Mouse (Mus musculus): ENCODE data around the gene Ffar2. TPM values are rescaled to one million over a fixed set of nuclear protein-coding genes. Genes with fewer than 3 reads are reported as not detected.

Ffar2 gene
- polyA plus RNA-seq, 1 experiment: 0.55 TPM

DNA sequence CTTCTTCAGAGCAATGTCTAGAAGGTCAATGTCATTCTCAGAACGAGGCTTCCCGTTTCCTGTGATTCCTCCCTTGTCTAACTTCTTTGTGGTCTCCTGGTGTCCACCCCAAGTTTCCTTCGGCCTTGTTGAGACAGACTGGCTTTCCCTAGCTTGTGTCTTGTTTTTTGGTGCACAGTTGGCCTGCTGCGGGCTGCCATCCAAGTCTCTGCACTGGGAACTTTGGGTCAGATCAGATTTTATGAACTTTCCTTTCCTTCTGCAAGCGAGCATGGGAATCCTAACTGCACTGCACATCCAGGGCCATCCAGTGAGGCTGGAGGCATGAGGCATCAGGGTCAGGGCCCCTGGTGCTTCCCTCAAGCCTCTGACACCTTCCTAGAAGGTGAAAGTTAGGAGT is 2.0 kb downstream of the Ffar2 start:
- DNase-seq (ENCODE audit: low spot score): no peak

DNA sequence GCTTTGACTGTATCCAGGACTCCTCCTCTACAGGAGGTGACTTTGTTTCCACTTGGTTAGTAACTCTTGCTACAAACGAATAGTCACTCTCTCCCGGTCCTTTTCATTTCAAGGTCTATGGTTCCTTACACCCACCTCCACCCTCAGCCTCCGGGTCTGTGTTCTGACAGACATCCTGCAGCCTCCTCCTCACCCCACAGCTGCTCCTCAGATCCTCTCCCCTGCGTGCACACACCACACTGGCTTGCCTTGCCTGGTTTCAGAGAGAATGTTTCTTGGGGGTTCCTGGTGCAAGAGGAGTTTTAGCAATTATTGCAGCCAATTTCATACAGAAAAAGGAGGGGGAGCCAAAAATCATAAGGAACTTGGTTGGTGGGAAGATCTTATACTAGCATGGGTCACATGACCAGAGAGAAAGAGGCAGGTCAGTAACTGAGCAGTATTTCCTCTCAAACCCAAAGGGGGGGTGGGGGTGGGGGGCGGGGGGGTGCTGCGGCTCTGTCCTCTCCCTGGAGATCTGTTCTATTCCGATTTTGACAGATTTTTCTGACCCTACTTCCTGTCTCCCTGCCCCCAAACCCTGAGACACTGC is 2.6 kb downstream of the Ffar2 start:
- DNase-seq (ENCODE audit: low spot score): no peak

- DNase-seq (ENCODE audit: low spot score): no peak
These were observed 3.4 kb downstream of the Ffar2 start for GRCm38 (mm10) chr7:30820131-30820530.

GRCm38 (mm10) chr7:30812291-30812807 is 11.2 kb downstream of the Ffar2 start:
- DNase-seq (ENCODE audit: low spot score): no peak

DNA sequence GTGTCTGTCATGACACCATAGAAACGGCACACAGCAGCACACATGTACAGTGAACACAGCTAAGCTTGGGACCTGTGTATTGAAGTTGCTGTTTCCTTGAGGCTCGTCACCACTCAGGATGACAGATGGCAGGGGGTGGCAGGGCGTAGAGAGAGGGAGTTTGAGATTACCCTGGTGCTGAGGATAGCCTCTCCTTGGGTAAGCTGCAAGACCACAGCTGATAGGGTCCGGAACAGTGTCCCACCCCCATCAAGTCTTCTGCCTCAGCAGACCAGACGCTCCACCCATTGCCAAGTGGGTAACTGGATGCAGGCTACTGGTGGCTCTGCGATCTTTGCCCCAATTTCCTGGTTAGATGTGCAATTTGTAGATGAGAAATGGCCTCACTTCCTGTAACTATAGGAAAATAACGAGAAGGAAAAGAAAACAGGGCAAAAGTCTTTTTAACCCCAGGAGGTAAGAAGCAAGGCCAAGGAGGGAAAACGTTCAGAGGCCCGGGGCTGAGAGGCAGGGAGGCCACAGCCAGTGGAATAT is 11.8 kb downstream of the Ffar2 start:
- no peak for DNase-seq (ENCODE audit: low spot score)

DNA sequence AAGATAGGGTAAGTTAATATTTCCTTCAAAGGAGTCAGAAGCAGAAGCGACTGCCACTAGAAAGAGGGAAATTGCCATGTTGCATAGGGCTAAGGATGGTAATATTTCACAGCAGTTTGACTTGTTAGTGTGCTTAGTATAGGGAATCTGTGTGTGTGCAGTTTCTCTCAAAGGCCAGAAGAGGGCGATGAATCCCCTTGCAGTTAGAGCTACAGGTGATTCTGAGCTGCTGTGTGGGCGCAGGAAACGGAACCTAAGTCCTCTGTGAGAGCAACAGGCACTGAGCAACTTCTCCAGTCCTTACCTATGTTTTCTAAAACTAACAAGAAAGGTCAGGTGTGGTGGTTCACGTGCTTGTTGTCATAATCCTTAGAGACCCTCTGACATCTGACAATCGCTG is 13.3 kb downstream of the Ffar2 start:
- DNase-seq (ENCODE audit: low spot score): no peak

DNA sequence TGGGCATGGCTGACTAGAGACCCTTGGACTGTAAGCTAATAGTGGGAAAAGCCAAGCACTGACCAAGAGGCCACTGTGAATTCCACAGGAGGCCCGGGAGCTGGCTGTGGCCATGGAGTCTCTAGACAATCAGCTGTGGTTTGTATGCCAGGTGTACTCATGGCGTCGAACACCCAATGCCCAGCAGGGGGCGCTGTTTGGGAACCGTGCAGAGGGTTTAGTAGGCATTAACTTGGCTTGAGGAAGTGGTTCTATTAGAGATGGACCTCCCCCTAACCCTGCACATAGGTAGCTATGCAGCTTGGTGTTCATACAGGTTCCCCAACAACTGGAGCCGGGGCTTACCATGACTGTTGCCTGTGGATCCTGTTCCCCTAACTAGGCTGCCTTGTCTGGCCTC is 17.7 kb downstream of the Ffar2 start:
- DNase-seq (ENCODE audit: low spot score): no peak

DNA sequence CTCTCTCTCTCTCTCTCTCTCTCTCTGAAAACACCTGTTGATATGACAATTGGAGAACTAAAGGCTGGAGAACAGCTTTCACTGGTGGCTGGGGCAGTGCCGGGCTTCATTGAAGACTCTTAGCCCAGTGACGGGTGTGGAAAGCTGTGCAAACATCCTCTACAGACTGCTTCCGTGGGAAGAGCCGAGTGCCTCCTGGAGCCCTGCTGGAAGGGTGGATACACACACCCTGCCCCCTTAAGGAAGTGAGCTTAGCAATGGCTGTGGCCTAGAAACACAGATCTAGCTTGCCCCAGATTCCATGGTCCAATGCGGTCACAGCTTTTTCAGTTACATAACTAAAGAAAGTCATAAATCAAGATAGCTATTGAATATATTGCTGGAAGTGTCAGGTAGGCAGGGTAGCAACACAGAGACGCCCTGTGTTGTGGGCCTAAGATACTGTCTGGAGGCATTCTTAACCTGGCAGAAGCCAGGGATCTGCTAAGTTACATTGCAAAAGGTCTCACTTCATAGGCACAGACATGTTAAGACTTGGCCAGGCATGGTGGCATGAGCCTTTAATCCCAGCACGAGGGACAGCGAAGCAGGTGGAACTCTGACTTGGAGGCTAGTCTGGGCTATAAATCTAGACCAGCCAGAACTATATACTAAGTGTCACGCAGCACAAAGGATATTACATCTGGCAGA is 19.4 kb downstream of the Ffar2 start:
- DNase-seq (ENCODE audit: low spot score): no peak

GRCm38 (mm10) chr7:30803256-30803655 is 20.3 kb downstream of the Ffar2 start:
- no peak for DNase-seq (ENCODE audit: low spot score)

- no peak for DNase-seq (ENCODE audit: low spot score)
These were observed 22.9 kb downstream of the Ffar2 start for GRCm38 (mm10) chr7:30800653-30801052.

DNA sequence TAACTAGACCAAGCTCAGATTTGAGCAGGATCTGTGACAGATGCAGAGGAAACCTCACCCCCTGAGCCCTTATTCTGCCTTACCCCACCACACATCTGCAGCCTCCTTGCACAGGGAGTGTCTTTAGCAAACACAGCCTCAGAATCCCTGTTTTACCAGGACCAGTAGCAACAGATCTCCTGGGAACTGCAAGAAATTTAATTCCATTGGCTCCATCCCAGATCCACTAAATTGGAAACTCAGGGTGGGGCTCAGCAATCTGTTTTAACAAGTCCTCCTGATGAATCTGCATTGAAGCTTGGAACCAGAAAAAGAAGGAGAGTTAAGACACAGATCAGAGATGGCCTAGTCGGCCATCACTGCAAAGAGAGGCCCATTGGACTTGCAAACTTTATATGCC is 26.8 kb downstream of the Ffar2 start:
- no peak for DNase-seq (ENCODE audit: low spot score)

DNA sequence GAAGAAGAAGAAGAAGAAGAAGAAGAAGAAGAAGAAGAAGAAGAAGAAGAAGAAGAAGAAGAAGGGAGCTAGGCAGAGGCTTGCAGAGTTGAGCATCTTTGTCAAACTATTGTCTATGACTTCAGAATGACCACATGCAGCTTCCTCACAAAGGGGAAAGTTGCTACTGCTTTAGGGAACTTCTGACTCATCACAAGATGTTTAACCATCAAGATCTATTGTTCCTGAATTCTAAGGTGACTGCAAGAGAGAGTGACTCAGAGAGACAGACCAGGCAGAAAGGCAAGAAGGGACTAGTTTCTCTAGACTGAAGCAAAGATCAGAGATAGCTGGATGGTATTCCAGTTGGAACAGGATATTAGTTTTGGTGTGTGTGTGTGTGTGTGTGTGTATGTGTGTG is 28.7 kb downstream of the Ffar2 start:
- DNase-seq (ENCODE audit: low spot score): no peak

GRCm38 (mm10) chr7:30791921-30792320 is 31.7 kb downstream of the Ffar2 start:
- no peak for DNase-seq (ENCODE audit: low spot score)

DNA sequence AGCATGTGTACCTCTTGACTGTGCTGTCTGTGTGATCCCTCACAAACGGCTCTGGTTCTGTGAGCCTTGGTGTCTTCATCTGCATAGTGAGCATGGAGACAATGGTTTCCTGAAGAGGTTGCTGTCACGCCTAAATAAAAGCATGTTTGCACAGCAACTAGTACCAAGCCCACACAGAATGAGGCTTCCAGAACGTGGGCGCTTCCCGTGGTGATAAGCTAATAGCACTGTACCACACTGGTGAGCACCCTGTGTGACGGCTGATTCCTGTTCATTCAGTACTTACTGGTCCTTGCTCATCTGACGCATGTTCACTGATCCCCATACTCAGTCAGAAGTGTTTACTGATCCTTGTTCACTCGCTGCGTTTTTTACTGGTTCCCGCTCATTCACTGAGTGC is 33.4 kb downstream of the Ffar2 start:
- no peak for DNase-seq (ENCODE audit: low spot score)

- DNase-seq (ENCODE audit: low spot score): no peak
These were observed 36.1 kb downstream of the Ffar2 start, which contains the start of gene Krtdap for GRCm38 (mm10) chr7:30787377-30788022. Gene Krtdap, plus strand, starts transcription at chr7:30787896.

DNA sequence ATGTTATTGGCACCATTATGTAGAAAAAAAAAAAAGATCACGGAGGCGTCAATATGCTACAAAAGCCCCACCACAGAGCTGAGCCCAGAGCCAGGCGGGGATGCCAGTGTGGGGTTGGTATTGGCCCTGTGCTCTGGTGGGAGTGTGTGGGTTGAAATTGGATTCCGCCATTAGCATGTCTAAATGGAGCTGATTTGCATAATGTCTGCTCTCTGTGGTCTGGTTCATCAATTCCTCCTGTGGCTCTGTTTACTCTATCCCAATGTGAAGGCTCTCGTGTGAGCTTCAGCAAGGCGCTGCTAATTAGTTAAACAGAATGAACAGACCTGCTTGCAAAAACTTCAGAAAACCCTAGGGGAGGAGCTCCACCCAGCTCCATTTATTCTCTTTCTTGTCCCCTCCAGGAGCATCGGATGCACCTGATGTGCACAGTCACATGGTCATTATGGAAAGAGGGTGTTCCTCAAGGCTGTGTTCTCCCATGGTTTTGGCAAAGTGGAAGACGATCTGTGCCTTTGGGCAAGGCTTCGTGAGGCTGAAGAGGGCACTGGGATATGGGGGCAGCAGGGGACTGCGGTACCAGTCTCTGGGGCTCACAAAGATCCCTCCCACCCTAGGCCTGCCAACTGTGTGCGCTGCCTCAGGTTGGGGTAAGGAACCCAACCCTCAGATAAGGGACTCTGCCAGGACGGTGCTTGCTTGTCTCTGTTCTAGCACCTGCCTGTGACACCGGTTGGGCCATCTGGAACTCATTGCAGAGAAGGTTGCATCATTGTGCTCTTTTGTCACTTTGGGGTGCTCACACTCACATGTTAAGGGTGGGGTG is 37.6 kb downstream of the Ffar2 start:
- DNase-seq (ENCODE audit: low spot score): no peak

DNA sequence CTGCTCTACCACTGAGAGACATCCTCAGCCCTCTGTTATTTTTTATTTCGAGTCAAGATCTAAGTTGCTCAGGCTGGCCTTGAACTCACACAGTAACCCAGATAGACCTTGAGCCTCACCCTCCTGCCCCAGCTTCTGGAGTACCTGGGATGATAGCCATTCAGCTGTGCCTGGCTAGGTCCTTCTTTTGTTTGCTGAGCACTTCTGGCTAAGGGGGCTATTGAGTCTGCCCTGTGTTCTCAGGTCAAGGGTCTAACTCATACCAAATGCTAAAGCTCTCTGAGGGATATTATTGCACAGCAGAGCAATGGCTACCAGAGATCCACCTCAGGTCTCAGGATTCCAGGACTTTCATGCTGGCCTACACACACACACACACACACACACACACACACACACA is 38.4 kb downstream of the Ffar2 start:
- no peak for DNase-seq (ENCODE audit: low spot score)

DNA sequence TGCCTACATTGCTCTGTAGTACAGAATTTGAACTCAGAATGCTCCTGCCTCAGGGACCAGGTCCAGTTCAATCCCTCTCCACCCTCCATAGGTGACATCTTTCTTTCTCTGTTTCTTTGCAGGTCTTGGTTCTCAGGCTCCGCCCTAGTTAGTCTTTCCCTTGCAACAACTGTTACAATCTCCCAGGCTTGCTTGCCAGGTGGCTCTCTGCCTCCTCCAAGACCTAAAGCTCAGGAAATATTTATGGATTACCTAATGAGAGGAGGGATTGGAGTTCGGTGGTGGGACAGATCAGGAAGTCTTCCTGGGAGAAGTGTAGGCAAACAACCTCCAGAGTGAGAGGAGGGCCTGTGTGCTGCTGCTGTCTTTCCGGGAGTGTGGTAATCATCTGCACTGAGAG is 40.9 kb downstream of the Ffar2 start:
- DNase-seq (ENCODE audit: low spot score): no peak

- no peak for DNase-seq (ENCODE audit: low spot score)
These were observed 41.8 kb downstream of the Ffar2 start for GRCm38 (mm10) chr7:30781792-30782191.

DNA sequence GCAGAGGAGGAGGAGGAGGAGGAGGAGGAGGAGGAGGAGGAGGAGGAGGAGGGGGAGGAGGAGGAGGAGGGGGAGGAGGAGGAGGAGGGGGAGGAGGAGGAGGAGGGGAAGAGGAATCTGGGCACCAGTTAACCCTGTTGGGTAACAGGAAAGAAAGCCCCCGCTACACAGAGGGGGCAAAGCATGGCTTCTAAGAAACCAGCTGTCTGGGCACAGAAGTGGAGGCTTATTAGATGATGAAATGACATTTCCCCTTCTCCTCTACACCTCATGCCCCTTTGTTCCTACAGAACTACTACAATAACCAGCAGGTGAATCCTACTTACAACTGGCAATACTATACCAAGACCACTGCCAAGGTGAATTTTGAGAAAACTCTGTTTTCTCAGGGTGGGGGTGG is 45.7 kb downstream of the Ffar2 start:
- no peak for DNase-seq (ENCODE audit: low spot score)

- DNase-seq (ENCODE audit: low spot score): no peak
These were observed 46.4 kb downstream of the Ffar2 start for GRCm38 (mm10) chr7:30777081-30777579.

- DNase-seq (ENCODE audit: low spot score): no peak
These were observed 47.5 kb downstream of the Ffar2 start for GRCm38 (mm10) chr7:30776104-30776503.

All from urinary bladder, adult 2 months (tissue).